Comparison of ENCODE assay signal across 8 mouse cellular contexts in genomic region chr4:116507425-116508218, GRCm38 (mm10). TPM values are rescaled to one million over a fixed set of nuclear protein-coding genes. Genes with fewer than 3 reads are reported as not detected.
DNase-seq lines count a peak whose midpoint lies in the region; ATAC-seq lines count a peak whose summit lies in the region.

TSS of gene Ipp (plus strand) at chr4:116507549.

- H3K9me3 ChIP-seq in heart, embryonic 13.5 days, result no peaks in the 10 kb centered on the region
- H3K9me3 ChIP-seq in liver, embryonic 12.5 days (replicated peaks), result no peaks in the 10 kb centered on the region
- H3K9me3 ChIP-seq in stomach, embryonic 15.5 days, result no peaks in the 10 kb centered on the region

- peak within 1 kb of the TSS; percentile 78 for H3K4me2 ChIP-seq in heart, embryonic 13.5 days
- H3K4me2 ChIP-seq in liver, embryonic 12.5 days, result peak within 1 kb of the TSS; percentile 77
- H3K4me2 ChIP-seq in stomach, embryonic 15.5 days, result peak within 1 kb of the TSS; percentile 63

- no peaks in the 10 kb centered on the region for H3K27me3 ChIP-seq in heart, embryonic 13.5 days (replicated peaks)
- no peaks in the 10 kb centered on the region for H3K27me3 ChIP-seq in liver, embryonic 12.5 days (replicated peaks)
- H3K27me3 ChIP-seq in stomach, embryonic 15.5 days (replicated peaks), result no peaks in the 10 kb centered on the region

- peak; percentile 98 for DNase-seq in CD4-positive, CD25-positive, alpha-beta regulatory T cell, adult 2 months (ENCODE audit: low read depth, low spot score)
- DNase-seq in fat pad, adult 2 months (ENCODE audit: extremely low read depth, low read depth, low spot score), result peak; percentile 30
- peak; percentile 98 for DNase-seq in kidney, postnatal 10 days
- peak; percentile 94 to 96 for DNase-seq in natural killer cell, adult 2 months (ENCODE audit: low spot score in 2 of 2)

- H3K4me1 ChIP-seq in brown adipose tissue, adult 24 weeks (ENCODE audit: control insufficient read depth, insufficient read depth, insufficient read length, low read length), result no peaks in the 10 kb centered on the region
- peaks cover 16% of the 10 kb centered on the region for H3K4me1 ChIP-seq in heart, embryonic 13.5 days
- H3K4me1 ChIP-seq in liver, embryonic 12.5 days, result peaks cover 27% of the 10 kb centered on the region
- H3K4me1 ChIP-seq in stomach, embryonic 15.5 days, result peaks cover 6% of the 10 kb centered on the region; the same call in 1 of the 2 replicates

- WGBS in heart, embryonic 13.5 days, result under 1% methylated on average over 55 of the region's 55 CpGs
- 1% methylated on average over 55 of the region's 55 CpGs for WGBS in liver, embryonic 12.5 days (ENCODE audit: insufficient replicate concordance)
- WGBS in stomach, embryonic 15.5 days, result under 1% methylated on average over 47 of the region's 55 CpGs

- H3K4me3 ChIP-seq in brown adipose tissue, adult 24 weeks (ENCODE audit: insufficient read depth, low read depth, low read length), result peak within 1 kb of the TSS; percentile 69
- peak within 1 kb of the TSS; percentile 65 for H3K4me3 ChIP-seq in heart, embryonic 13.5 days
- H3K4me3 ChIP-seq in liver, embryonic 12.5 days, result peak within 1 kb of the TSS; percentile 77
- peak within 1 kb of the TSS; percentile 66 for H3K4me3 ChIP-seq in stomach, embryonic 15.5 days (replicated peaks)

- H3K9ac ChIP-seq in heart, embryonic 13.5 days, result peak within 1 kb of the TSS; percentile 84
- H3K9ac ChIP-seq in liver, embryonic 12.5 days, result peak within 1 kb of the TSS; percentile 89
- peak within 1 kb of the TSS; percentile 48 for H3K9ac ChIP-seq in stomach, embryonic 15.5 days

- peaks cover 9% of the 10 kb centered on the region for H3K36me3 ChIP-seq in heart, embryonic 13.5 days
- H3K36me3 ChIP-seq in liver, embryonic 12.5 days, result peaks cover 21% of the 10 kb centered on the region
- H3K36me3 ChIP-seq in stomach, embryonic 15.5 days, result no peaks in the 10 kb centered on the region

- H3K27ac ChIP-seq in brown adipose tissue, adult 24 weeks (replicated peaks; ENCODE audit: low read depth, low read length), result peak within 1 kb of the TSS; percentile 46
- H3K27ac ChIP-seq in heart, embryonic 13.5 days (replicated peaks), result peak within 1 kb of the TSS; percentile 92
- H3K27ac ChIP-seq in liver, embryonic 12.5 days, result peak within 1 kb of the TSS; percentile 86
- peak within 1 kb of the TSS; percentile 94 for H3K27ac ChIP-seq in stomach, embryonic 15.5 days

- ATAC-seq in heart, embryonic 13.5 days (ENCODE audit: extremely low read depth, insufficient number of reproducible peaks, low FRiP score, low TSS enrichment), result peak; percentile 96
- peak; percentile 97 for ATAC-seq in liver, embryonic 12.5 days
- peak; percentile 99 for ATAC-seq in stomach, embryonic 15.5 days (ENCODE audit: insufficient read depth, low FRiP score, low read depth)

RNA-seq across cellular contexts. Expression of gene Ipp, which starts in this region (rescaled TPM):
- polyA plus RNA-seq in brown adipose tissue, adult 24 weeks (2012; ENCODE audit: insufficient read depth, insufficient read length, missing spikeins), result 7.8 and 8.1 TPM in 2 replicates
- 14.3 and 15.6 TPM in 2 replicates for polyA plus RNA-seq in heart, embryonic 13.5 days (2015; fragmentation: Nextera tagmentation; extraction: Ambion mirVana)
- 17.8 and 18.0 TPM in 2 replicates for polyA plus RNA-seq in liver, embryonic 12.5 days (2016; fragmentation: Nextera tagmentation; extraction: Ambion mirVana)
- 14.0 and 15.2 TPM in 2 replicates for polyA plus RNA-seq in stomach, embryonic 15.5 days (2015; fragmentation: Nextera tagmentation; extraction: Ambion mirVana)

Comparison
In these comparisons a context has a peak if more than half of its experiments do, and no peak if none do; other contexts are left out.
1. Peak in every context shown above with its lines: DNase-seq, ATAC-seq, H3K4me3 ChIP-seq and H3K27ac ChIP-seq.
2. DNase-seq: peak in every context shown above with its lines; median percentile 98 in CD4-positive, CD25-positive, alpha-beta regulatory T cell, adult 2 months; 98 in kidney, postnatal 10 days; 95 in natural killer cell, adult 2 months; 30 in fat pad, adult 2 months.